Mouse (Mus musculus): ENCODE data around the gene Ctsf. TPM values are rescaled to one million over a fixed set of nuclear protein-coding genes. Genes with fewer than 3 reads are reported as not detected.
A peak's percentile ranks its signal among the peaks of the same experiment; 100 is the strongest.

Ctsf gene
- polyA plus RNA-seq, 1 experiment from 2014 or later = 20.2 TPM

DNA sequence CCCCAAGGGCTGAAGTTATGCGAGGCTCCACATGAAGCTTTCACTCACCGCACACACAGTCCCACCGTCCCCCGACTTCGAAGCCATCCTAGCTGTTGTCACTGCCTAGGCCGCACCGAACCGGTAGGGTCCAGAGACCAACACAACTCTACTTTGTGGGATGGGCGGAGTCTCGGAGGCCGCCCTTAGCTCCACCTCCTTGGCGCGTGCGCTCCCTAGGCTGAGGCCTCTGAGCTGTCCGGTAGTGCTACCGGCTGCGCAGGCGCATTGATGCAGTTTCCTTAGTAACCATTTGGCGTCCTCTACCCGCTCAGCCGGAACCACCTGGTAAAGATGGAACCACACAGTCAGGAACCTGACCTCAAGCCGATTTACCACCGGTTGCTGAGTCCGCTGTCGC is 15.8 kb upstream of the Ctsf start, which contains the start of the genes Ccs and Ccdc87:
TSS of gene Ccs (minus strand) at position 184 of the 400 bp plus-strand sequence.
TSS of gene Ccdc87 (plus strand) at position 218 of the 400 bp plus-strand sequence.
- Histone ChIP-seq H3K9ac (ENCODE audit: low read length) (peak within 1 kb of the TSS; percentile 47), H3K36me3 (ENCODE audit: control insufficient read depth, insufficient read depth, low read length) (no peaks in the 10 kb centered on the region), H3K4me1 (ENCODE audit: control insufficient read depth, insufficient read depth, low read length) (peaks cover 8% of the 10 kb centered on the region; the same call in 1 of the 2 replicates), H3K9me3 (ENCODE audit: control insufficient read depth, low read length) (no peaks in the 10 kb centered on the region), H3K4me2 (ENCODE audit: low read depth, severe bottlenecking) (peak within 1 kb of the TSS; percentile 79), H3K27me3 (ENCODE audit: control insufficient read depth, insufficient read depth, low read length) (peaks cover 18% of the 10 kb centered on the region; the same call in 1 of the 2 replicates), H3K4me3 (ENCODE audit: low read depth, low read length) (peak within 1 kb of the TSS; percentile 53), H3K27ac (replicated peaks; ENCODE audit: low read depth, low read length) (no peak within 1 kb of the TSS)
- WGBS = 0% methylated on average over 25 of the region's 25 CpGs
- DNase-seq (ENCODE audit: low spot score) = peak; percentile 94
- peak; percentile 98 for ATAC-seq (ENCODE audit: insufficient number of reproducible peaks, low FRiP score, low TSS enrichment, low read depth)

DNA sequence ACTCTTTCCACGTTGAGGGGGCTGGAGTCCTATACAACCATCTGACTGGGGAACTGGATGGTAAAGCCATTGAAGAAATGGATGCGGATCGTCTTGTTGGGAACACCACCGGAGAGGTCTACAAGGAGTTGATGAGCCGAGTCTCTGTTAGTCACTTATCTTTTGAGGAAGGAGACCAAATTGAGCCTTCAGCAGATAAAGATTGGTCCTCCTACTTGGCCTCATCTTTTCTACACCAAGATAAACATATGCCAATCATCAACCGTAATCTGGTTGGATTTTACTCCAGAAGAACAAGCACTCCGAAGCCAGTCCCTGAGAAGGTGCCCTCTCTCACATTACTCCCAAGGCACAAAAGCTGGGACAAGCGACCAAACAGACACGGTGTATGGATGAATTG is 14.1 kb upstream of the Ctsf start:
- H3K9me3 ChIP-seq (ENCODE audit: control insufficient read depth, low read length) = no peaks in the 10 kb centered on the region
- H3K4me3 ChIP-seq (ENCODE audit: low read depth, low read length) = no peak overlapping the region
- DNase-seq (ENCODE audit: low spot score) = no peak
- peaks cover 18% of the 10 kb centered on the region; the same call in 1 of the 2 replicates for H3K27me3 ChIP-seq (ENCODE audit: control insufficient read depth, insufficient read depth, low read length)
- no peak overlapping the region for H3K9ac ChIP-seq (ENCODE audit: low read length)
- peaks cover 8% of the 10 kb centered on the region; the same call in 1 of the 2 replicates for H3K4me1 ChIP-seq (ENCODE audit: control insufficient read depth, insufficient read depth, low read length)
- no peak for ATAC-seq (ENCODE audit: insufficient number of reproducible peaks, low FRiP score, low TSS enrichment, low read depth)
- no peaks in the 10 kb centered on the region for H3K36me3 ChIP-seq (ENCODE audit: control insufficient read depth, insufficient read depth, low read length)
- H3K27ac ChIP-seq (replicated peaks; ENCODE audit: low read depth, low read length) = no peak overlapping the region
- H3K4me2 ChIP-seq (ENCODE audit: low read depth, severe bottlenecking) = no peak overlapping the region
- WGBS = 87% methylated on average over 9 of the region's 9 CpGs

DNA sequence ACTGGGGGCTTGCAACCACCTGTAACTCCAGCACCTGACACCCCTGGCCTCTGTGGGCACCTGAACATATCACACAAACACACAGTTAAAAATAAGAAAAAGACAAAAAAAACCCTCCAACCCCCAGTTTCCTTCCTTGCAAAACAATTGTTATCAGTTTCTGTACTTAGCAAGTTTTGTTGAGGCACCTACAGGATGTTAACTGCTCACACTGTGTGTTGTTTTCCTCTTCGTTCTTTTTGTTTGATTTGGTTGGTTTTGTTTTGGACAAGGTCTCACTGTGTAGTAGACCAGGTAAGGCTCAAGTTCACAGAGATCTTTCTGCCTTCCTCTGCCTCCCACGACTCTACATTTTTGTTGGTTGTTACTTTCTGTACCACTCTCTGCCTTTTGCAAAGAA is 12.3 kb upstream of the Ctsf start:
- 80% methylated on average over 2 of the region's 2 CpGs for WGBS
- Histone ChIP-seq H3K4me2 (ENCODE audit: low read depth, severe bottlenecking) (no peak overlapping the region), H3K36me3 (ENCODE audit: control insufficient read depth, insufficient read depth, low read length) (no peaks in the 10 kb centered on the region), H3K27me3 (ENCODE audit: control insufficient read depth, insufficient read depth, low read length) (peaks cover 18% of the 10 kb centered on the region; the same call in 1 of the 2 replicates), H3K4me3 (ENCODE audit: low read depth, low read length) (no peak overlapping the region), H3K27ac (replicated peaks; ENCODE audit: low read depth, low read length) (no peak overlapping the region), H3K9me3 (ENCODE audit: control insufficient read depth, low read length) (no peaks in the 10 kb centered on the region), H3K4me1 (ENCODE audit: control insufficient read depth, insufficient read depth, low read length) (peaks cover 8% of the 10 kb centered on the region; the same call in 1 of the 2 replicates), H3K9ac (ENCODE audit: low read length) (no peak overlapping the region)
- ATAC-seq (ENCODE audit: insufficient number of reproducible peaks, low FRiP score, low TSS enrichment, low read depth) (no peak), DNase-seq (ENCODE audit: low spot score) (no peak)

DNA sequence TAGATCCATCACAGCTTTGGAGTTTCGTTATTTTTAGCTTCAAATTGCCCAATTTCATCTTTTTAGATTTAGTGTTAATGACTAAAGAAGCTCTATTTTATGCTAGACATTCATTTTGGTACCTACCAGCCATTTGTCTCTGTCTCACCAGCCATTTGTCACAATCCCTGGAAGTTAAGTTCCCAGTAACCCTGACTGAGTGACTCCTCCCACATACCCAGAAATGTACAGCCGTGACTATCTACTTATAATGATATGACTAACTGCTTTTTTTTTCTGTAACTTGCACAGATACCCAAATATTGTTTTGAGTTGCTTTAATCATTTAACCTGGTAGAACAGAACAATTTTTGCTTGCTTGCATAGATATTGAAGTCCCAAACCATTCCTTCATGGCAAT is 9.1 kb upstream of the Ctsf start:
- Histone ChIP-seq H3K9me3 (ENCODE audit: control insufficient read depth, low read length) (no peaks in the 10 kb centered on the region), H3K4me2 (ENCODE audit: low read depth, severe bottlenecking) (no peak overlapping the region), H3K9ac (ENCODE audit: low read length) (no peak overlapping the region), H3K36me3 (ENCODE audit: control insufficient read depth, insufficient read depth, low read length) (no peaks in the 10 kb centered on the region), H3K4me1 (ENCODE audit: control insufficient read depth, insufficient read depth, low read length) (no peaks in the 10 kb centered on the region), H3K27me3 (ENCODE audit: control insufficient read depth, insufficient read depth, low read length) (peaks cover 5% of the 10 kb centered on the region; the same call in 1 of the 2 replicates), H3K4me3 (ENCODE audit: low read depth, low read length) (no peak overlapping the region), H3K27ac (replicated peaks; ENCODE audit: low read depth, low read length) (no peak overlapping the region)
- DNase-seq (ENCODE audit: low spot score) (no peak), ATAC-seq (ENCODE audit: insufficient number of reproducible peaks, low FRiP score, low TSS enrichment, low read depth) (no peak)
- 74% methylated on average over 2 of the region's 2 CpGs for WGBS

DNA sequence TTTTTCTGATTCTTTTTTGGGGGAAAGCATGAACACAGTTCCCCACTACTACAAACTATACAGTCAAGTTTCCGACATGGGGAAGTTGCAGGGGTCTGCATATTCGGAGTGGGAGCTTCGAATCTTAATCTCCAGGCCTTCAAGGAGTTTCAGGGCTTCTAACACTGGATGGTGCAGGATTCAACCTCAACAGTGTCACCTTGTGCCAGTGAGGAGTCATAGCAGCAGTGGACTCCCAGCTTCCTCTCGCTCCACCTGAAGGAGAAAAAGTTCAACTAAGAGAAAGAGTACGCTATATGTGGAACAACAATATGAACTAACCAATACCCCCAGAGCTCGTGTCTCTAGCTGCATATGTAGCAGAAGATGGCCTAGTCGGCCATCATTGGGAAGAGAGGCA is 7.4 kb upstream of the Ctsf start:
- H3K27ac ChIP-seq (replicated peaks; ENCODE audit: low read depth, low read length) = no peak overlapping the region
- H3K4me3 ChIP-seq (ENCODE audit: low read depth, low read length) = no peak overlapping the region
- no peaks in the 10 kb centered on the region for H3K4me1 ChIP-seq (ENCODE audit: control insufficient read depth, insufficient read depth, low read length)
- no peak overlapping the region for H3K4me2 ChIP-seq (ENCODE audit: low read depth, severe bottlenecking)
- DNase-seq (ENCODE audit: low spot score) = no peak
- H3K9ac ChIP-seq (ENCODE audit: low read length) = no peak overlapping the region
- 40% methylated on average over 7 of the region's 7 CpGs for WGBS
- H3K9me3 ChIP-seq (ENCODE audit: control insufficient read depth, low read length) = no peaks in the 10 kb centered on the region
- H3K36me3 ChIP-seq (ENCODE audit: control insufficient read depth, insufficient read depth, low read length) = no peaks in the 10 kb centered on the region
- no peaks in the 10 kb centered on the region for H3K27me3 ChIP-seq (ENCODE audit: control insufficient read depth, insufficient read depth, low read length)
- ATAC-seq (ENCODE audit: insufficient number of reproducible peaks, low FRiP score, low TSS enrichment, low read depth) = no peak

DNA sequence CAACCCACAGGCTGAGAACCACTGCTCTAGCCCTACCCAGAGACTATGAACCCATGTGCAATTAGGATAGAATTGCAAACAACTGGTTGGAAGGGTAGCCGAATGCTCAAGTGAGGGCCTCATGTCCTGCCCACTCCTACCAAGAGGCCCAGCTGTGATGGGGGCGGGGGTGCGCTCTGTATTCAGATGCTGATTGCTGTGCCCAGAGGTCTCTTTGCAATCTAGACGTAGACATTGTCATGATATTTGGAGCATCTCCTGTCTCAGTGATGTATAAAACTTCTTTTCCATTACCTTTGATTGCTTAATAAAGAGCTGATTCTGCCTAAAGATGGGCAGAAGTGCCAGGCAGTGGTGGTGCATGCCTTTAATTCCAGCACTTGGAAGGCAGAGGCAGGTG is 5.1 kb upstream of the Ctsf start:
- no peaks in the 10 kb centered on the region for H3K9me3 ChIP-seq (ENCODE audit: control insufficient read depth, low read length)
- H3K27ac ChIP-seq (replicated peaks; ENCODE audit: low read depth, low read length) = no peak overlapping the region
- H3K9ac ChIP-seq (ENCODE audit: low read length) = no peak overlapping the region
- no peak overlapping the region for H3K4me3 ChIP-seq (ENCODE audit: low read depth, low read length)
- no peaks in the 10 kb centered on the region for H3K36me3 ChIP-seq (ENCODE audit: control insufficient read depth, insufficient read depth, low read length)
- no peak for DNase-seq (ENCODE audit: low spot score)
- H3K4me1 ChIP-seq (ENCODE audit: control insufficient read depth, insufficient read depth, low read length) = no peaks in the 10 kb centered on the region
- no peak for ATAC-seq (ENCODE audit: insufficient number of reproducible peaks, low FRiP score, low TSS enrichment, low read depth)
- H3K4me2 ChIP-seq (ENCODE audit: low read depth, severe bottlenecking) = no peak overlapping the region
- 52% methylated on average over 4 of the region's 4 CpGs for WGBS
- no peaks in the 10 kb centered on the region for H3K27me3 ChIP-seq (ENCODE audit: control insufficient read depth, insufficient read depth, low read length)

DNA sequence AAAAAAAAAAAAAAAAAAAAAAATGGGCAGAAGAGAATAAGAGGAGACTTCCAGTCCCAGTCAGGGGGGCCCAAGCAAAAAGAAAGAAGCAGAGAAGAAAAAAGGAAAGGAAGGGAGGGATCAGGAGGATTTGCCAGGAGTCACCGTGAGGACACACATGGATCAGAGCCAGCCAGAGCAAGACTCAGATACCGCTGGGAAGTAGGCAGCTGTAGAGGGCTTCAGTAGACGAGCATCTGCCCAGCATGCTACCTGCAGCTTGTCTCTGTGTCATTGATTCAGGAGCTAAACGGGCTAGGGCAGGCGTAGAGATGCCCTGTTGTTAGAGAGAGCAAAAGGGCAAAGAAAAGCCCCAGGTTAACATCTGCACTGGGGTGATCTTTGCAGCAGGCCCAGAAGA is 4.6 kb upstream of the Ctsf start:
- Histone ChIP-seq H3K4me3 (ENCODE audit: low read depth, low read length) (no peak overlapping the region), H3K4me1 (ENCODE audit: control insufficient read depth, insufficient read depth, low read length) (no peaks in the 10 kb centered on the region; the same call in 1 of the 2 replicates), H3K9me3 (ENCODE audit: control insufficient read depth, low read length) (no peaks in the 10 kb centered on the region), H3K9ac (ENCODE audit: low read length) (no peak overlapping the region), H3K36me3 (ENCODE audit: control insufficient read depth, insufficient read depth, low read length) (no peaks in the 10 kb centered on the region), H3K27me3 (ENCODE audit: control insufficient read depth, insufficient read depth, low read length) (no peaks in the 10 kb centered on the region), H3K27ac (replicated peaks; ENCODE audit: low read depth, low read length) (no peak overlapping the region), H3K4me2 (ENCODE audit: low read depth, severe bottlenecking) (0 out of 2 replicates have a peak overlapping the region, but pooled peaks have one; percentile 12)
- no peak for ATAC-seq (ENCODE audit: insufficient number of reproducible peaks, low FRiP score, low TSS enrichment, low read depth)
- WGBS = 58% methylated on average over 5 of the region's 5 CpGs
- DNase-seq (ENCODE audit: low spot score) = no peak

DNA sequence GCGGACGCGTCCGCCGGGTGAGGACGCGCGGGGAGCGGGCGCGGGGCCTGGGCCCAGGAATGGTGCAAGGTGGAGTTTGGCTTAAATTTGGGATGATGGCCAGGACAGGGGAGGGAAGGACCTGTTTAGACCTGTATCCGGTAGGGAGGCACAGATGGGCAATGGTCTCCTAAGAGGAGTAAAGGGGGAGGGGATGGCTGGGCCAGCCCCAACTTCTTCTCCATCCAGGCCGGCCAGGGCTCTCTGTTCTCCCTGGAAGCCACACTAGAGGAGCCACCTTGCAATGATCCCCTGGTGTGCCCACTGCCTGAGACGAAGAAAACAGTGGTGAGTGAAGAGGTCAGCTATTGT is 515 bp downstream of the Ctsf start:
- Histone ChIP-seq H3K9me3 (ENCODE audit: control insufficient read depth, low read length) (no peaks in the 10 kb centered on the region), H3K4me1 (ENCODE audit: control insufficient read depth, insufficient read depth, low read length) (peaks cover 3% of the 10 kb centered on the region; the same call in 1 of the 2 replicates), H3K27ac (replicated peaks; ENCODE audit: low read depth, low read length) (no peak overlapping the region), H3K36me3 (ENCODE audit: control insufficient read depth, insufficient read depth, low read length) (no peaks in the 10 kb centered on the region), H3K9ac (ENCODE audit: low read length) (peak overlapping the region; percentile 55), H3K4me3 (ENCODE audit: low read depth, low read length) (peak overlapping the region; percentile 58), H3K27me3 (ENCODE audit: control insufficient read depth, insufficient read depth, low read length) (no peaks in the 10 kb centered on the region), H3K4me2 (ENCODE audit: low read depth, severe bottlenecking) (peak overlapping the region; percentile 97)
- 0 out of 2 replicates have a peak, but pooled peaks have one; percentile 31 for ATAC-seq (ENCODE audit: insufficient number of reproducible peaks, low FRiP score, low TSS enrichment, low read depth)
- 2% methylated on average over 14 of the region's 14 CpGs for WGBS
- no peak for DNase-seq (ENCODE audit: low spot score)

DNA sequence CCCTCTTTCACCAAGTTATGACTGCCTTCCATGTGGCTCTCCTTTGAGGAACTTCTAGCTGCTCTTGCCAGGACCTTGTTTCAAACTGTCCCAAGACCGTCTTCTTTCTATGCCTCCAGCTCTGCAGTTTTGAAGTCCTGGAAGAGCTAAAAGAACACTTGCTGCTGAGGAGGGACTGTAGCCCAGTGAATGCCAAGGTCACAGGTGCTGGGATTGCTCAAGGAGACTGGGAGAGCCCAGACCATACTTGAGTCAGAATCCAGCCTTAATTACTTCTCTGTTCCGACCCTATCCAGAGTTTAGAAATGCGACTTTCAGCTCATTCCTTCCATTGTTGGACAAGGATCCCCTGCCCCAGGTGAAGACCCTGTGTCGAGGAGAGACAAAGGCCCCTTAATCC is 1.0 kb downstream of the Ctsf start:
- 83% methylated on average over 4 of the region's 4 CpGs for WGBS
- Histone ChIP-seq H3K4me1 (ENCODE audit: control insufficient read depth, insufficient read depth, low read length) (peaks cover 3% of the 10 kb centered on the region; the same call in 1 of the 2 replicates), H3K36me3 (ENCODE audit: control insufficient read depth, insufficient read depth, low read length) (no peaks in the 10 kb centered on the region), H3K27ac (replicated peaks; ENCODE audit: low read depth, low read length) (no peak overlapping the region), H3K27me3 (ENCODE audit: control insufficient read depth, insufficient read depth, low read length) (no peaks in the 10 kb centered on the region), H3K9me3 (ENCODE audit: control insufficient read depth, low read length) (no peaks in the 10 kb centered on the region), H3K9ac (ENCODE audit: low read length) (no peak overlapping the region), H3K4me2 (ENCODE audit: low read depth, severe bottlenecking) (no peak overlapping the region; the same call in 1 of the 2 replicates), H3K4me3 (ENCODE audit: low read depth, low read length) (no peak overlapping the region)
- ATAC-seq (ENCODE audit: insufficient number of reproducible peaks, low FRiP score, low TSS enrichment, low read depth) = no peak
- no peak for DNase-seq (ENCODE audit: low spot score)

Measured in limb, embryonic 11.5 days (tissue).